Mouse (Mus musculus): ENCODE measurements around the gene Gm11985.

GRCm38 (mm10) chr11:7140449-7140848, 47.9 kb downstream of the Gm11985 start:
- TF ChIP-seq POLR2A (IDR thresholded peaks at IDR 0.05; ENCODE audit: extremely low read depth, insufficient read depth, low read length) (no peak), CTCF (IDR thresholded peaks at IDR 0.05; ENCODE audit: low read depth, low read length) (peak; percentile 74)
